Mouse (Mus musculus) liver, postnatal 0 days (tissue): ENCODE results near the gene Prss54.

Experiments
- CTCF ChIP-seq: sonication (generic); IDR thresholded peaks from 2 replicates; pipeline ENCODE4 v1.5.1; 2016; ENCODE audit warnings: antibody characterized with exemption, low read depth
- EP300 ChIP-seq: IDR thresholded peaks from 2 replicates; pipeline ENCODE4 v1.6.1; 2016; ENCODE audit warnings: antibody characterized with exemption, low read depth, mild to moderate bottlenecking

GRCm38 (mm10) chr8:95532206-95532605 is 43.9 kb downstream of the Prss54 start:
- TF ChIP-seq EP300, result no peak
- no peak for TF ChIP-seq CTCF
